Mouse (Mus musculus) ZHBTc4 (cell line): ENCODE results near the gene Olfr993.

Experiments
- DNase-seq: peaks from one replicate; pipeline ENCODE4 v3.0.0-alpha.2; 2011; ENCODE audit warnings: low read depth, low spot score

The Olfr993 gene

DNA sequence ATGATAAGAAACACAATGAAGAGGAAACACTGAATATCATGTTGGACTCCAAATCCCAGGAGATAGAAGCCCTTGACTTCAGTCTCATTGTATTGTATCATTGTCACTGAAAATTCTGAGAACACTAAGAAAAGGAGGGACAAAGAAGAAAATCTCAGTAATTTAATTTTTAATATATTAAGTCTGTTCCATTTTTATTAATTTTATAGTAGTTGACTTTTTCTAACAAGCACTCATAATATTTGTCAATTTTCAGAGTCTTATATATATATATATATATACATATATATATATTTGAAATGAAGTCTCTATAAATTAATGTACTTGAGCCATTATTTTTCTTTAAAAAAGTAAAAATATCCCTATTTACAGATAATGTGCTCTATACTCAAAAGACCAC lies at the start of gene Olfr993:
TSS of gene Olfr993 (minus strand) at position 101 of the 400 bp plus-strand sequence.
- no peak for DNase-seq

DNA sequence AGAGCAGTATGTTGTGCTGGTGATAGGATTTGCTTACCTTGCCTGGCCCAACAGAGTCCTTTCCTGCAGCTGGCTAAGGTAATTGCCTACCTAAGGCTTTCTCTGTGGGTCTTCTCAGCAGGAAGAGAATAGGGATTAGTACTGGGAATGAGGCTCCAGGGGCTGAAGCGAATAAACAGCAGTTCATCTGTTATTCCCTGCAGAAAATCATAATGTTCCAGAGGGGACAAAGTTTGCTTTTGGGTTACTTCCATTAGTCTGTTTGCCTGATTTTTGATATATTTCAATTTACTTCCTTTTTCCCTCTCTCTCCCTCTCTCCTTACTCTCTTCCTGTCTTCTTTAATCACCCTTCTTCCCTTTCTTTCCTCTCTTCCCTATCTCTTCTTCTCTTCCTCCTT lies 28.9 kb upstream of the Olfr993 start, which contains the start of gene Olfr995:
TSS of gene Olfr995 (minus strand) at position 101 of the 400 bp plus-strand sequence.
- DNase-seq, result no peak

DNA sequence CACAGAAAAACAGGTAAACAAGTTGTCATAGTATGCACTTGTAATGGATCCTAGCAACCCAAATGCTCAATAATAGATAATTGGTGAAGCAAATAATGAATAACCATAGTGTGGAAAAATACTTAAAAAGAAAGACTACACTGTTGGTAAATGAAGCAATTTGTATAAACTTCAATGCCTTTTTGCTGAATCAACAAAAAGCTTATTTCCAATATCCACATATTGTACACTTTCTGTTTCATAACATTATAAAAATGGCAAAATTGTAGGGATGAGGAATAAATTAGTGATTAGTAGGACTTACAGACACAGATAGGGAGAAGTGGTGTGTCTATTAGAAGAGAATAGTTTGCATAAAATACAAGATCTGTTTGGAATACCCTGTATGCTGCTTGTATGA lies 27.9 kb upstream of the Olfr993 start:
- DNase-seq, result no peak

DNA sequence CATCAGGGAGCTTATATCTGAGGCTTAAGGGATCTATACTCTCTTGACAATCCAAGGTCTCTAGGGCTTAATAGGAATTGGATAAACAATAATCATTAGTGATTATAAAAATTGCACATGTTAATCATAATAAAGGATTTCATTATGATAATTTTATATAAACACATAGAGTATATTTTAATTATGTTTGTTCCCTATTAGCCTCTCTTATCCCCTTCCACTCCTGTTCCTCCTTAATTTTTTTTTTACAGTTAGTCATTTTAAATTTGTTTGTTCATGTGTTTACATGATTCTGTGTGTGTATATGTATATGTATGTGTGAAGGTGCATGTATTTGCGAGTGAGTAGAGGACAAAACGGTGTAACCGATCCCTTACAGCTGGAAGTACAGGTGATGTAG lies 21.7 kb upstream of the Olfr993 start, which contains the start of gene Olfr994:
TSS of gene Olfr994 (minus strand) at position 101 of the 400 bp plus-strand sequence.
- no peak for DNase-seq

DNA sequence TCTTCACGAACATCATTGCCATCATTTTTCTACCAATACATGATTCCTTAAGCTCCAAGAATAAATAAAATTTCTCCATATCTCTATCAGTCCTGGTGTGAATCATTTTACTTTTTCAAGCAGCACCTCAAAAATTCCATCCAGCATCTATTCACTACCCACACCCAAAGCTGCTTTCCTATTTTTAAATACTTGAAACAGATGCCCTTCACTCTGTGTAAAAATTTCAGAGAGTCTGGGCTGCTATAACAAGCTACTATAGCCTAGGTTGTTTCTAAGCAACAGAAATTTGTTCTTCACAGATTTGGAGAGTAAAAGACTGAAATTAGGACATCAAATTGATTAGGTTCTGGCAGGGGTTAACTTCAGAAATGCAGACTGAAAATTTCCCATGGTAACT lies 11.2 kb upstream of the Olfr993 start:
- no peak for DNase-seq

DNA sequence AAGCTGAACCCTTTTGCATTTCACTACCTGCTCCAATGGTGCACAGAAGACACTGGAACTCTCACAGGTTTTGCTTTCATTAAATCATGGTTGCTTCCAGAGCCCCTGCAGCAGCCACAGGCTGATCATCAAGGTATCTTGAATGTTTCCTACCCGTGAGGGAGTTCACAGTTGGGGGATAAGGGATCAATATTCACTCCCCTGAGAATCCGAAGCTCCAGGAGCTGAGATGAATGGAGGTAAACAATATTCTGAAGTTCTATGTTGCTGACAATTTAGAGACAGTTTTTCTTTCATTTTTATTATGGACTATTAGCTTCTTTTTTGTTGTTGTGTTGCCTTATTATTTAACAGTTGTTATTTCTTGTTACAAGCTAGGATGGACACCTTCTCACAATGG lies 5.3 kb downstream of the Olfr993 start, which contains the start of gene Olfr992:
TSS of gene Olfr992 (minus strand) at position 101 of the 400 bp plus-strand sequence.
- no peak for DNase-seq
